9 mouse cellular contexts compared by ENCODE assay signal in the genomic region with DNA sequence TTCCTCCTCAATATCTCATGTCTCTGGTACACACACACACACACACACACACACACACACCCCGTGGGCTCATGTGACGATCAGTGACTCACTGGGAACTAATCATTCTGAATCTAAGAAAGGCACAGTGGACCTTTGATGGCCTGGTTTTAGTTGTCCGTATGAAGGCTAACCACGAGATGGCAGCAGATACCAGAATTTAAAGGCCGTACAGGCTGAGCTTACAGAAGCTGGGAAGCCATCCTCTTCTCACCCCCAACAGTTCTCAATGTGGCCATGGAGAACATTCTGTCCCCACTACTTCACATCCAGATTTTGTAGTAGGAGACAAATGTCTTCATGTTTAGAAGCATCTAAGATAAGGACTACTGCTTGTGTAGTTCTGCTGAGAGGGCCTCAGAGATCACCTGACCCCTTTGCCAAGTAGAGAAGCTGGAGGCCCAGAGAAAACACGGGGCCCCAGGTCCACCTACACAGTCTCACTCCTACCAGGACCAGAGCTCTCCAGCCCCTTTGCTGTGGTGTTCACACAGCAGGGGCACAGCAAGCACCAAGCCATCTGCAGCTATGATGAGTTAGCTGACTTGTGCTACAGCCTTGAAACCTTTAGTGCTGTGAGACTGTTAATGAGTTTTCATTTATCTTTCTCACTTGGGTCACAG.
DNase-seq lines count a peak whose midpoint lies in the region; ATAC-seq and TF ChIP-seq lines count a peak whose summit lies in the region.
"Had no signal": no experiment of that assay in that cellular context is flagged by ENCODE, and none has a peak within 500 bp of the region (broad histone marks: within the 10 kb centered on the region; RNA-seq: fewer than 3 reads in every experiment).

No protein-coding gene starts in this region.

- DNase-seq in ES-E14 (ENCODE audit: low read depth, low spot score) = peak; percentile 62
- peak; percentile 60 for DNase-seq in cerebellum, adult 11-12 months
- DNase-seq in forebrain, postnatal 0 days = peak; percentile 90
- peak; percentile 84 for DNase-seq in heart, postnatal 4 days
- DNase-seq in layer of hippocampus, adult 2 months (ENCODE audit: low spot score in 2 of 2) = peak; percentile 79
- DNase-seq in lung, embryonic 14.5 days = peak; percentile 95
- peak; percentile 73 for DNase-seq in thymus, adult 2 months

- no peak for TF ChIP-seq POLR2A in olfactory bulb, adult 2 months (IDR thresholded peaks at IDR 0.05; ENCODE audit: insufficient read depth, low read depth, low read length)
- no peak for TF ChIP-seq POLR2A in thymus, adult 2 months (IDR thresholded peaks at IDR 0.05; ENCODE audit: control insufficient read depth, extremely low read depth, insufficient read depth, low read length, poor library complexity)

- WGBS in forebrain, postnatal 0 days = 17% methylated on average over 6 of the region's 6 CpGs
- 16% methylated on average over 6 of the region's 6 CpGs for WGBS in lung, embryonic 14.5 days
- WGBS in olfactory bulb, adult 2 months = 10% methylated on average over 6 of the region's 6 CpGs
- WGBS in thymus, adult 2 months = 25% methylated on average over 6 of the region's 6 CpGs

- no peaks in the 10 kb centered on the region for H3K36me3 ChIP-seq in ES-E14 (ENCODE audit: control insufficient read depth, insufficient read depth, low read length, poor library complexity, severe bottlenecking)
- peaks cover 12% of the 10 kb centered on the region for H3K36me3 ChIP-seq in forebrain, postnatal 0 days (ENCODE audit: insufficient read depth)
- peaks cover 50% of the 10 kb centered on the region for H3K36me3 ChIP-seq in lung, embryonic 14.5 days (ENCODE audit: insufficient read depth)
- H3K36me3 ChIP-seq in thymus, adult 2 months (ENCODE audit: control insufficient read depth, insufficient read depth, low read length) = no peaks in the 10 kb centered on the region

- H3K4me1 ChIP-seq in ES-E14 (ENCODE audit: control insufficient read depth in 2 of 2, insufficient read depth in 2 of 2, low read length in 2 of 2, poor library complexity in 1 of 2) = 0 out of 4 replicates have a peak, but pooled peaks cover 0 to 3% of the 10 kb centered on the region in 2 experiments
- H3K4me1 ChIP-seq in forebrain, postnatal 0 days (ENCODE audit: insufficient read depth) = no peaks in the 10 kb centered on the region
- H3K4me1 ChIP-seq in lung, embryonic 14.5 days (ENCODE audit: insufficient read depth) = no peaks in the 10 kb centered on the region
- H3K4me1 ChIP-seq in olfactory bulb, adult 2 months (ENCODE audit: control insufficient read depth, insufficient read depth, low read length) = peaks cover 25% of the 10 kb centered on the region
- no peaks in the 10 kb centered on the region for H3K4me1 ChIP-seq in thymus, adult 2 months (replicated peaks; ENCODE audit: control insufficient read depth, insufficient read depth, low read length)

- H3K4me2 ChIP-seq in forebrain, postnatal 0 days (ENCODE audit: low read depth) = no peak overlapping the region
- H3K4me2 ChIP-seq in lung, embryonic 14.5 days = no peak overlapping the region
- H3K4me2 ChIP-seq: limb, embryonic 15.5 days had no signal

- no peaks in the 10 kb centered on the region for H3K9me3 ChIP-seq in ES-E14 (ENCODE audit: control insufficient read depth, insufficient read depth, low read depth, low read length)
- H3K9me3 ChIP-seq in forebrain, postnatal 0 days (ENCODE audit: low read length) = no peaks in the 10 kb centered on the region
- H3K9me3 ChIP-seq in lung, embryonic 14.5 days (ENCODE audit: low read depth, low read length) = no peaks in the 10 kb centered on the region
- H3K9me3 ChIP-seq: limb, embryonic 15.5 days had no signal

- in situ Hi-C loops in ES-E14 (cut with MboI; ENCODE audit: low sequenced_read_pairs in 2 of 2, unreplicated experiment in 2 of 2) = loop anchor here (10.0 to 25.0 kb wide), 3 partner anchors 150 to 220 kb away; no protein-coding TSS in a partner anchor

- H3K4me3 ChIP-seq in ES-E14 (ENCODE audit: insufficient read depth in 1 of 2, low read depth in 1 of 2, low read length in 2 of 2, poor library complexity in 1 of 2, severe bottlenecking in 1 of 2) = no peak overlapping the region
- H3K4me3 ChIP-seq in forebrain, postnatal 0 days (ENCODE audit: low read depth, low read length) = no peak overlapping the region
- H3K4me3 ChIP-seq in layer of hippocampus, adult 2 months = no peak overlapping the region
- no peak overlapping the region for H3K4me3 ChIP-seq in lung, embryonic 14.5 days (ENCODE audit: low read depth, low read length)
- no peak overlapping the region for H3K4me3 ChIP-seq in olfactory bulb, adult 2 months (ENCODE audit: insufficient read depth, low read depth, low read length)
- no peak overlapping the region for H3K4me3 ChIP-seq in thymus, adult 2 months (ENCODE audit: control insufficient read depth, insufficient read depth, low read length)
- H3K4me3 ChIP-seq: limb, embryonic 15.5 days had no signal

- TF ChIP-seq CTCF in forebrain, postnatal 0 days (IDR thresholded peaks at IDR 0.05; ENCODE audit: low read depth) = peak; percentile 90
- peak; percentile 83 for TF ChIP-seq CTCF in layer of hippocampus, adult 2 months (conservative IDR thresholded peaks at IDR 0.05)
- peak; percentile 84 for TF ChIP-seq CTCF in lung, embryonic 14.5 days (IDR thresholded peaks at IDR 0.05; ENCODE audit: low read depth)
- TF ChIP-seq CTCF in olfactory bulb, adult 2 months (IDR thresholded peaks at IDR 0.05; ENCODE audit: insufficient read depth, low read depth, low read length) = no peak
- no peak for TF ChIP-seq CTCF in thymus, adult 2 months (IDR thresholded peaks at IDR 0.05; ENCODE audit: borderline replicate concordance, control insufficient read depth, extremely low read depth, insufficient read depth, low read length, poor library complexity)

- H3K27me3 ChIP-seq in forebrain, postnatal 0 days (ENCODE audit: insufficient read depth, low read length) = no peaks in the 10 kb centered on the region
- H3K27me3 ChIP-seq in lung, embryonic 14.5 days (ENCODE audit: insufficient read depth, low read length) = no peaks in the 10 kb centered on the region
- no peaks in the 10 kb centered on the region for H3K27me3 ChIP-seq in thymus, adult 2 months (ENCODE audit: control insufficient read depth, insufficient read depth, low read length)
- H3K27me3 ChIP-seq: limb, embryonic 15.5 days had no signal

- no peak overlapping the region for H3K9ac ChIP-seq in ES-E14 (ENCODE audit: insufficient read depth, low read depth, low read length, poor library complexity, severe bottlenecking)
- H3K9ac ChIP-seq in forebrain, postnatal 0 days = no peak overlapping the region
- no peak overlapping the region for H3K9ac ChIP-seq in lung, embryonic 14.5 days
- H3K9ac ChIP-seq: limb, embryonic 15.5 days had no signal

- no peak overlapping the region for H3K27ac ChIP-seq in ES-E14 (ENCODE audit: insufficient read depth, low read depth, low read length, poor library complexity, severe bottlenecking)
- peak overlapping the region; percentile 59 for H3K27ac ChIP-seq in forebrain, postnatal 0 days (ENCODE audit: low read depth, low read length)
- H3K27ac ChIP-seq in layer of hippocampus, adult 2 months = peak overlapping the region; percentile 87
- H3K27ac ChIP-seq in lung, embryonic 14.5 days (ENCODE audit: low read depth) = 0 out of 2 replicates have a peak overlapping the region, but pooled peaks have one; percentile 28
- peak overlapping the region; percentile 7; the same call in 1 of the 2 replicates for H3K27ac ChIP-seq in olfactory bulb, adult 2 months (ENCODE audit: insufficient read depth, low read depth, low read length)
- H3K27ac ChIP-seq in thymus, adult 2 months (ENCODE audit: control insufficient read depth, insufficient read depth, low read length) = no peak overlapping the region
- H3K27ac ChIP-seq: limb, embryonic 15.5 days had no signal

- peak; percentile 88 for ATAC-seq in forebrain, postnatal 0 days
- peak; percentile 73 for ATAC-seq in lung, embryonic 14.5 days (ENCODE audit: insufficient read depth)

TF ChIP-seq in ES-E14, 5 proteins besides CTCF, POLR2A, EP300 and RAD21:
- TF ChIP-seq HCFC1 (IDR thresholded peaks at IDR 0.05; ENCODE audit: borderline replicate concordance, insufficient read depth, low read length) (no peak), ZC3H11A (IDR thresholded peaks at IDR 0.05; ENCODE audit: borderline replicate concordance, low read depth, low read length) (peak; percentile 95)
TF ChIP-seq in ES-E14: peak in this region for 1.

Comparison
In these comparisons a context has a peak if more than half of its experiments do, and no peak if none do; other contexts are left out.
1. H3K27ac ChIP-seq: peak in forebrain, postnatal 0 days (single experiment), layer of hippocampus, adult 2 months (single experiment), lung, embryonic 14.5 days (single experiment) and olfactory bulb, adult 2 months (single experiment); none in ES-E14 (single experiment) and thymus, adult 2 months (single experiment).
2. CTCF ChIP-seq: peak in forebrain, postnatal 0 days (single experiment), layer of hippocampus, adult 2 months (single experiment) and lung, embryonic 14.5 days (single experiment); none in olfactory bulb, adult 2 months (single experiment) and thymus, adult 2 months (single experiment).
3. Peak in every context shown above with its lines, with median percentiles within 50 percentile points of each other: DNase-seq.